Mouse (Mus musculus) limb, embryonic 11.5 days (tissue): ENCODE results near the gene Gm20661. TPM values are rescaled to one million over a fixed set of nuclear protein-coding genes. Genes with fewer than 3 reads are reported as not detected.

Source experiments
- ATAC-seq: fragments of 200-750 bp; cut with Nextera tagmentation; 2 replicates; pipeline ENCODE4 v1.8.0; 2017; ENCODE audit warnings: low read depth; ENCODE audit not compliant: insufficient number of reproducible peaks, low FRiP score, low TSS enrichment
- DNase-seq: peaks from one replicate; pipeline ENCODE4 v3.0.0-alpha.2; 2015; ENCODE audit warnings: low spot score
- H3K27ac ChIP-seq: fragments of 300-500 bp; sonication (generic); replicated peaks from 2 replicates; pipeline ENCODE4 v1.5.1; 2014; ENCODE audit warnings: low read depth, mild to moderate bottlenecking, low read length
- H3K27me3 ChIP-seq: fragments of 300-500 bp; sonication (generic); 2 replicates; pipeline ENCODE4 v1.6.1; 2014; ENCODE audit warnings: mild to moderate bottlenecking, low read length, mixed read lengths; ENCODE audit not compliant: control insufficient read depth, insufficient read depth
- H3K36me3 ChIP-seq: fragments of 300-500 bp; sonication (generic); 2 replicates; pipeline ENCODE4 v1.6.1; 2014; ENCODE audit warnings: mild to moderate bottlenecking, low read length, moderate library complexity, mixed read lengths; ENCODE audit not compliant: control insufficient read depth, insufficient read depth
- H3K4me1 ChIP-seq: fragments of 300-500 bp; sonication (generic); 2 replicates; pipeline ENCODE4 v1.6.1; 2014; ENCODE audit warnings: low read length, mixed read lengths; ENCODE audit not compliant: control insufficient read depth, insufficient read depth
- H3K4me2 ChIP-seq: fragments of 300-500 bp; sonication (generic); 2 replicates; pipeline ENCODE4 v1.6.1; 2014; ENCODE audit warnings: low read depth, mild to moderate bottlenecking, moderate library complexity; ENCODE audit not compliant: severe bottlenecking
- H3K4me3 ChIP-seq: fragments of 300-500 bp; sonication (generic); 2 replicates; pipeline ENCODE4 v1.5.1; 2014; ENCODE audit warnings: low read depth, low read length
- H3K9ac ChIP-seq: fragments of 300-500 bp; sonication (generic); 2 replicates; pipeline ENCODE4 v1.6.1; 2014; ENCODE audit warnings: mild to moderate bottlenecking, low read length
- H3K9me3 ChIP-seq: fragments of 300-500 bp; sonication (generic); 2 replicates; pipeline ENCODE4 v1.6.1; 2016; ENCODE audit warnings: low read length; ENCODE audit not compliant: control insufficient read depth
- WGBS: fragments of 180-500 bp; shearing (Covaris S2); extraction: QIAGEN DNeasy Blood & Tissue Kit; methylation state at CpG from one replicate; pipeline ENCODE4 v1.1.7; 2014; 5-methylcytosine and 5-hydroxymethylcytosine counted together
- polyA plus RNA-seq: library from polyadenylated mRNA; unstranded; fragments of >200 nt; fragmentation: Nextera tagmentation; extraction: Ambion mirVana; gene quantifications from 2 replicates; pipeline ENCODE4 v1.2.1, GENCODE M21; 2014

Gene Gm20661
- polyA plus RNA-seq, 1 experiment from 2014 or later = 7.9 TPM

DNA sequence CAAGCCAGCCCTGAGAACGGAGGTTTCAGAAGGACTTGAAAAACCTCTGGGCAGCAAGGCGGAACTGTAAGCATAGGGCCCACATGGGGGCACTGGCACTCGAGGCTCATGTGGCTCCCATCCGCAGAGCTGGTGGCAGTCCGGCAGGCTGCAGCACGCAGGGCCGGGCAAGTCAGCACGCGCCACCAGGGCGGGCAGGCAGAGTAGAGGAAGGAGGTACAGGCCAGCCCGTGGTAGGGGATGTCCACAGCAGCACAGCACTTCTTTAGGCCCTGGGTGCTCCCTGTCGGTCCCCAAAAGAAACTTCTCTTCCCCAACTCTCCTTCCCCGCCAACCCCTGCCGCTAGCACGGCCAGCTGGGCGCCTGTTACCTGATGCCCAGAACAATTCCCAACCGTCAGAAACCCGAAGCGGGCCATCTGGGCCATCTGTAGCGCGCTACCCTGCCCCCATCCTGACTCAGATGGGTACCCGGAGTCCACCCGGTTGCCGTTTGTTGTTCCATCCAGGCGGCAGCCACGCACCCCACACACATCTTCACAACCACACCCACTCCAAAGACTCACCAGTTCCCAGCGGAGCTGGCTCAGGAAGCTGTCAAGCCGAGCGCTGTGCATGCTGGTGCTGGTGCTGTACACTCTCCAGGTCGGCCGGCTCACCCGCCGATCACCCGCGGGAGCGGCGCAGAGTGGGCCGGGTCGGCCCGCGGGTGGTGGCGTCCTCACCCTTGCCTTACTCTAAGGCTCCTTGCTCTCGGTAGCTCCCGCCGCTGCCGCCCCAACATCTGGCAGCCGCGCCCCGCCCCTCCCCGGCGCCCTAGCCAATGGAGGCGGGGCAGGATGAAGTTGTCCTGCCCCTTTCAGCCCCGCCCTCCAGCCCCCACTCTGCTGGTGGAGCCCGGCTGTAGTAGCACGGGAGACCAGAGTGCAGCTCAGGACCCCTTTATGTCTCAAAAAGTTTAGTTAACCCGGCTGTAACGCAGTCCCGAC, 2.6 kb downstream of the Gm20661 start, which contains the start of gene Inka1:
Inka1 (minus strand) TSS at position 749 of the 989 bp plus-strand sequence.
- Histone ChIP-seq H3K9me3 (no peaks in the 10 kb centered on the region), H3K27ac (peak within 1 kb of the TSS; percentile 100), H3K4me1 (peaks cover 38% of the 10 kb centered on the region)

DNA sequence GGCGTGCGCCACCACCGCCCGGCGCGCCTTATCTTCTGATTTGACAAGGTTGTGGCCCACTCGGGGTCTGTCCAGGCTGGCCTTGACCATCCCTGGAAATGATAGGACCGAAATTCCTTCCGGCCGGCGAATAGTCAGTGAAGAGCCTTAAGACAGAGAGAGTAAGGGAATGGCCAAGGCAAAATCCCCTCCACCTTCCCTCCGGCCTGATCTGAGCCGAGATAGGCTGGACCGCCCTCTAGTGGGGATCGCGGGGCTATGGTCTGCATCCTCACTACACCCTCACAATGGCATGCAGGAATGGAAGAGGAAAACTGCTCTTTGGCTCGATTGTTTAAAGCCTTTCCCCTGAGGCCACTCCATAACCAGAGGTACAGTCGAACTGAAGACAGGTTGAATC, 3.5 kb downstream of the Gm20661 start:
- Histone ChIP-seq H3K4me1 (peaks cover 28% of the 10 kb centered on the region), H3K36me3 (0 out of 2 replicates have a peak, but pooled peaks cover 4% of the 10 kb centered on the region), H3K9me3 (no peaks in the 10 kb centered on the region), H3K4me2 (peak overlapping the region; percentile 99), H3K27ac (peak overlapping the region; percentile 100), H3K27me3 (no peaks in the 10 kb centered on the region), H3K4me3 (peak overlapping the region; percentile 96), H3K9ac (peak overlapping the region; percentile 39; the same call in 1 of the 2 replicates)
- WGBS = 5% methylated on average over 18 of the region's 18 CpGs
- no peak for ATAC-seq
- peak; percentile 92 for DNase-seq

More for the DNA sequence above, 2.6 kb downstream of the Gm20661 start, which contains the start of gene Inka1:
- Histone ChIP-seq H3K9ac (peak within 1 kb of the TSS; percentile 85), H3K27me3 (no peaks in the 10 kb centered on the region), H3K4me2 (peak within 1 kb of the TSS; percentile 99), H3K36me3 (0 out of 2 replicates have a peak, but pooled peaks cover 4% of the 10 kb centered on the region), H3K4me3 (peak within 1 kb of the TSS; percentile 96)
- ATAC-seq (peak; percentile 34), DNase-seq (peak; percentile 96)
- WGBS = under 1% methylated on average over 58 of the region's 58 CpGs

DNA sequence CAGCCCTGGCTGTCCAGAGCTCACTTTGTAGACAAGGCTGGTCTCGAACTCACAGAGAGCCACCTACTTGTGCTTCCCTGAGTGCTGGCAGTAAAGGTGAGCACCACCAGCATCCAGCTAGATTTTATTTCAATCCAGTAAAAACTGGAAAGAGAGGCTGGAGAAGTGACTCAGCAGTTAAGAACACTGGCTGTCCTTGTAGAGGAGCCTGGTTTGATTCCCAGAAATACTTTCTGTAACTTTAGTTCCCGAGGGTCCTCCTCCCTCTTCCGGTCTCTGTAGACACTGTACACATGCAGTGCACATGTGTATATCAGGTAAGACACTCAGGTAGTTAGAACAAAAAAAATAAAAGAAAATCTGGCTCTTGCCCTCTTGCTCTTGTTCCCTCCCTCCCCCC, 5.1 kb downstream of the Gm20661 start:
- H3K27ac ChIP-seq = no peak overlapping the region
- ATAC-seq (no peak), DNase-seq (no peak)
- no peak overlapping the region for H3K4me2 ChIP-seq
- H3K9me3 ChIP-seq = no peaks in the 10 kb centered on the region
- H3K27me3 ChIP-seq = no peaks in the 10 kb centered on the region
- H3K36me3 ChIP-seq = 0 out of 2 replicates have a peak, but pooled peaks cover 4% of the 10 kb centered on the region
- no peak overlapping the region for H3K9ac ChIP-seq
- H3K4me3 ChIP-seq = no peak overlapping the region
- peaks cover 18% of the 10 kb centered on the region for H3K4me1 ChIP-seq
- 68% methylated on average over 3 of the region's 3 CpGs for WGBS

DNA sequence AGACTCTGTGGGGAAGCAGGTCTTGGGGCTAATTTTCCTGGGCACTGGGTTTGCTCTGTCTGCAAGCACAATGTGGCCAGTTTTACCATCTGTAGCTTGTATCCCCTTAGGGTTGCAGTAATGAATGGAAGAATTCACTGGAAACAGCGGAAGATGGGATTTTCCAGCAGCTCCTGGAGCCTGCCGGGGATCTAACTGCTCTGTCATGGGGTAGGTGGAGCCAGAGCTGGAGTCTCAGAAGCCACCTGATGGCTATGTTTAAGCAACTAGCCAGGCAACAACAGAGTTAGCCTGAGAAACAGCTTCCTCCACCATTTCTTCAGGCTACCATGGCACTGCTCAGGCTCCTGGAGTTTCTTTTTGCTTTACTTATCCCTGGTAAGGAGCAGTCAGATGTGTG, 9.3 kb downstream of the Gm20661 start, which contains the start of gene Cdhr4:
Cdhr4 (plus strand) TSS at position 301 of the 400 bp plus-strand sequence.
- DNase-seq = no peak
- WGBS = 63% methylated on average over 2 of the region's 2 CpGs
- H3K4me3 ChIP-seq = no peak within 1 kb of the TSS
- H3K27ac ChIP-seq = 0 out of 2 replicates have a peak within 1 kb of the TSS, but pooled peaks have one; percentile 21
- H3K9ac ChIP-seq = 0 out of 2 replicates have a peak within 1 kb of the TSS, but pooled peaks have one; percentile 7
- ATAC-seq = no peak
- peaks cover 3% of the 10 kb centered on the region; the same call in 1 of the 2 replicates for H3K4me1 ChIP-seq
- no peak within 1 kb of the TSS for H3K4me2 ChIP-seq
- H3K9me3 ChIP-seq = no peaks in the 10 kb centered on the region
- no peaks in the 10 kb centered on the region for H3K27me3 ChIP-seq
- H3K36me3 ChIP-seq = no peaks in the 10 kb centered on the region

DNA sequence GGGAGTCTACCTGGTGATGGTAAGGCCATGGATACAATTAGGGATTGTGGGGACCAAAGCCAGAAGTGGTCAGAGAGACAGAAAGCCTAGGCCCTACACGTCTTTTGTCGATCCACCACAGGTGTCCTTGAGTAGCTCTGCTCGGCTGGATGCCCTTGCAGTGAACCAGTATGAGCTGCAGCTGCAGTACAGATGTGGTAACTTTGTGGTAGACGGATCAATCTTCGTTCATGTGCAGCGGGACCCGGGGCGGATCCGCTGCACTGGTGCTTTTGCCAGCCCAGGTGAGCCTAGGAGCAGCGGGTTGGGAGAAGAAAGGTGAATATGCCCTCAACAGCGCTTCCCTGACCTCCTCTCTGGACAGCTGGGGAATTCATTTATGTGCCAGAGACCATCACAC, 10.2 kb downstream of the Gm20661 start:
- DNase-seq = no peak
- Histone ChIP-seq H3K4me2 (no peak overlapping the region), H3K36me3 (no peaks in the 10 kb centered on the region), H3K27me3 (no peaks in the 10 kb centered on the region), H3K9me3 (no peaks in the 10 kb centered on the region), H3K27ac (no peak overlapping the region), H3K4me1 (0 out of 2 replicates have a peak, but pooled peaks cover under 1% of the 10 kb centered on the region), H3K9ac (no peak overlapping the region), H3K4me3 (no peak overlapping the region)
- 83% methylated on average over 11 of the region's 11 CpGs for WGBS
- ATAC-seq = no peak

DNA sequence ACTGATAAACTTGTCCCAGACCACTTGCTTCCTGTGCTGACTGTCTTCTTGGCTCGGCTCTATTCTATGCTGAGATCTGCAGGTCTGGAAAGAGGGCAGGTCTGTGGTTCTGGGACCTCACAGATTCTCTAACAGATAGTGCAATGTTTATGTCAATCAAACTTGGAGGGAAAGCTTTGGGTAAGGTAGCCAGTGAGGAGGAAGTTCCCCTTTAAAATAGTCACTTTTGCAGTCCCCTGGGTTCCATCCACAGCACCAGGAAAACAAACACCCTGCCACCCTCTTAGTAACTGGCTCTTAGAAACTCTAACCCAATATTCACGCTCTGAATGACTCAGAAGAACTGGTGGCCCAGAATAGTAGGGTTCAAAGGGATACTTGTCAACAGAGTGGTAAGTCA, 11.6 kb downstream of the Gm20661 start:
- no peaks in the 10 kb centered on the region for H3K27me3 ChIP-seq
- WGBS = 59% methylated on average over 2 of the region's 2 CpGs
- no peaks in the 10 kb centered on the region for H3K36me3 ChIP-seq
- no peak overlapping the region for H3K27ac ChIP-seq
- no peak overlapping the region for H3K9ac ChIP-seq
- H3K9me3 ChIP-seq = no peaks in the 10 kb centered on the region
- no peak overlapping the region for H3K4me2 ChIP-seq
- ATAC-seq (no peak), DNase-seq (no peak)
- H3K4me1 ChIP-seq = no peaks in the 10 kb centered on the region
- no peak overlapping the region for H3K4me3 ChIP-seq

DNA sequence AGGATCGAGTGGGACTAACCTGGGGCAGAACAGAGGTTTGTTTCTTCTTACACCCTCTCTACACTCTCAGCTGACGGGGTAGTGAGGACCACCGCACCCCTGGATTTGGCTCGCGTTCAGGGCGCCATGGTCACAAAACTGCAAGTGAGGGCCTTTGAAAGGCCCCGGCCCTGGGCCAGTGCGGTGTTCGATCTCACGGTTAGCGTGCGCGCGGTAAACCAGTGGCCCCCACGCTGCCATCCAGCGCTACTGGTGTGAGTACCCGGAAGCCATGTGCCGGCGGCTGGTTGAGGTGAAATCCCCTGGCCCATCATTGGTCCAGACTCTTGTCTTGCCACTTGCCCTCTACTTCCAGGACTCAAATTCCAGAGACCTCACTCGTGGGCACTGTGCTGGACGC, 12.7 kb downstream of the Gm20661 start:
- Histone ChIP-seq H3K4me3 (no peak overlapping the region), H3K36me3 (no peaks in the 10 kb centered on the region), H3K27ac (no peak overlapping the region), H3K9ac (no peak overlapping the region), H3K9me3 (no peaks in the 10 kb centered on the region), H3K4me1 (no peaks in the 10 kb centered on the region), H3K27me3 (no peaks in the 10 kb centered on the region), H3K4me2 (no peak overlapping the region)
- ATAC-seq (no peak), DNase-seq (no peak)
- WGBS = 93% methylated on average over 21 of the region's 21 CpGs

DNA sequence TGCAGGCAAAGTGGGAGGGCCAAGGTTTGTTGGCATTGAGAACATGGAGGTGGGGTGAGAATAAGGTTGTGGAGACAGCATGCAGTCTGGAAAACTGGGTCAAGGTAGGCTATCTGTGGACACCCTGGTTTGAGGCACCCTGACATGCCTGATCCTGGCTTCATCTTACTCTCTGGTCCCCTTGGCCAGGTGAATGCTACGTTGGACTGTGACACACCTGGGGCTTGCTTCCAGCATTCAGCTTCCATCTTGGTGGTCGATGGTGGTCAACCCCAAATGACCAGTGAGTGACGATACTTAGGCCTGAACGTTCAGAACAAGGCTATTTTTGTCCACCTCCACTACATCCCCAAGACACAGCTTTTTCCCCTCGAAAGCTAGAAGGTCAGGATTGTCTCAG, 13.2 kb downstream of the Gm20661 start, which contains the start of gene Gm20662:
Gm20662 (plus strand) TSS at position 301 of the 400 bp plus-strand sequence.
- Histone ChIP-seq H3K27ac (no peak within 1 kb of the TSS), H3K4me1 (no peaks in the 10 kb centered on the region), H3K4me2 (no peak within 1 kb of the TSS), H3K9me3 (no peaks in the 10 kb centered on the region), H3K9ac (no peak within 1 kb of the TSS), H3K36me3 (no peaks in the 10 kb centered on the region), H3K27me3 (no peaks in the 10 kb centered on the region), H3K4me3 (no peak within 1 kb of the TSS)
- WGBS = 89% methylated on average over 5 of the region's 5 CpGs
- ATAC-seq (no peak), DNase-seq (no peak)
